Mouse (Mus musculus): ENCODE data around the gene Arpin.

The Arpin gene

GRCm38 (mm10) chr7:79892576-79893428 is 42.4 kb downstream of the Arpin start:
- no peak for DNase-seq

GRCm38 (mm10) chr7:79890436-79891221 is 44.5 kb downstream of the Arpin start:
- no peak for DNase-seq

GRCm38 (mm10) chr7:79888603-79889002 is 46.6 kb downstream of the Arpin start:
- no peak for DNase-seq

- no peak for DNase-seq
These were observed 51.4 kb downstream of the Arpin start for GRCm38 (mm10) chr7:79883613-79884334.

GRCm38 (mm10) chr7:79881901-79882300 is 53.3 kb downstream of the Arpin start:
- no peak for DNase-seq

- no peak for DNase-seq
These were observed 54.2 kb downstream of the Arpin start for GRCm38 (mm10) chr7:79880998-79881397.

GRCm38 (mm10) chr7:79880033-79880432 is 55.1 kb downstream of the Arpin start:
- no peak for DNase-seq

GRCm38 (mm10) chr7:79878455-79879025 is 56.6 kb downstream of the Arpin start:
- no peak for DNase-seq

All from cerebellum, adult 18-20 months (tissue).